Mouse (Mus musculus): ENCODE results near the gene Cd300lg.

The Cd300lg gene

DNA sequence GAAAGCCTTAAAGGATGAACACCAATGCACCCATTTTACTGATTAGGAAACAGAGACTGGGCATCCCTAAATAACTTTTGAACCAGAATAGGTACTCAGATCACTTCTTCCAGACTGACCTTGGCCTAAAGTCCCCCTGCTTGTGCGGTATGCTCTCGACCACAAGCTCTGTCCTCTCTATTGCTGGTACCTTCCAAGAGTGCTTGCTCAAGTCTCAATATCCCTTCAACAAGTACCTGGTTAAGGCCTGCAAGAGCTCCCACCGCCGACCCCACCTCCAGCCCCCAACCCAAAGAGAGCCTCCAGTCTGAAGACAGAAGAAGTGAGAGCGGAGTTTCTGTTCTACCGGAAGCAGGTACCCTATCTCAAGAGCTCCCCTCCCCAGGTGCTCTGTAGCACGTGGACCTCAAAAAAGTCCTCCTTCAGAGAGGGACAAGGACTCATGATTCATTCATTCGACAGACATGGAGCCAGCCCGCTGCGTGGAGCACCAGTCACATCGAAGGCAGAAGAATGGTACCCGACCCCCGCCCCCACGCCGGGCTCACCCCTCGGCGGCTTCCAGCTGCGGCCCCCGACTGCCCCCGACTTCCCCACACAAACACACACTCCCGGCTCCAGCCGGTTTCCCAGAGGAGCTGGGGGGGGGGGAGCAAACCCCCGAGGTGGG, 15.2 kb upstream of the Cd300lg start:
- DNase-seq (ENCODE audit: low spot score): no peak

DNA sequence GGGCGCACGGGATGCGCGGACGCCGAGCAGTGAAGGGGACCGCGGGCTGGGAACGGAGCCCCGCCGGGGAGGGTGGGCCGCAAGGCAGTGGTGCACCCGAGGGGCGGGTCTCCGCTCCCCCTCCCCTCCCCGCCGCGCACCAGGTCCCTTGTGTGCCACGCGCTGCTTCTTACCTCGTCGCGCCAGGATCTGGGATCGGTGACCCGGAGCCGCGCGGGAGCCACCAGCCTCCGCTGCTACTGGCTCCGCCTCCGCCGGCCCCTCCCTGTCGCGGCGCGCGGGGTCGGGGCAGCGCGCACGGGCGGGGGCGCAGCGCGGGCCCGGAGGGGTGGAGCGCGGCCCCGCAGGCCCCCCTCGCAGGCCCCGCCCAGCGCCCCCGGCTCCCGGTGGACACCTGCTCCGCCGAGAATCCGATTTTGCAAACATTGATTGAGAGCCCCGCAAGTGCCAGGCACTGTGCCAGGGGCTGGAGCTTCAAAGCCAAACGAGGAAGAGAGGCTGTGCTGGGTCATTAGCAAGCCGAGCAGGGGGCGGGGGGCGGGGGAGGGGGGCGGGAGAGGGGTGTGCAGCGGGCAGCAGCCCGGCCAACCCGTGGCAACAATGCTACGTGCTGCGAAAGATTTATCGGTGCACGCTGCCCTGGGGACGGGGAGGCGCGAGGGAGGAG, 14.5 kb upstream of the Cd300lg start:
- no peak for DNase-seq (ENCODE audit: low spot score)

DNA sequence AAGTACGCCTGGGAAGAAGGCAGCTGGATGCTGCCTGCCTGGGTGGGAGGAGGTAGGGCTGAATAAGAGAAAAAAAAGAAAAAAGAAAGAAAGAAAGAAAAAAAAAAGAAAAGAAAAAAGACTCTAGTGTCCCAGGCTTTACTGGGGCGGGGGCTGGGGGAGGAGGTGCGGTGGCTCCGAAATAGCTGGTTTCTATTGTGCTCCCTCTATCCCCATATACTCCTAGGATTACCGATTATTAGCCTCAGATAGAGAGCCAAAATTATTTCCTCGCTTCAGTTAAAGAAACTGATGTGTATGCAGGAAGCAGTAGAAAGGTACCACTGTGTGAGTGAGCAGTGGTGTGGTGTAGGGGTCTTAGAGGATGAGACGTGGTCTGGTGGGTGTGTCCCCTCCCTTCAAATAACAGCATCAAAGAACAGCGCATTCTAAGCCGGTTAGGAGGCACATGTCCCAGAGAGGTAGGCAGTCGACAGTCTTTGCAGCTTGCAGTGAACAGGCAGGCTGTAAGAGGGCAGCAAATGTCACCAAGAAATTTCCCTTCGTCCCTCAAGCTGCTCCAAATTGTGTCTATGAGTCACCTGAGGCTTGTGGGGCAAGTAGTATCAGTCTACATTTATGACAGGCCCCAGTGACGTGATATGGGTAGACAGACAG, 13.8 kb upstream of the Cd300lg start:
- no peak for DNase-seq (ENCODE audit: low spot score)

DNA sequence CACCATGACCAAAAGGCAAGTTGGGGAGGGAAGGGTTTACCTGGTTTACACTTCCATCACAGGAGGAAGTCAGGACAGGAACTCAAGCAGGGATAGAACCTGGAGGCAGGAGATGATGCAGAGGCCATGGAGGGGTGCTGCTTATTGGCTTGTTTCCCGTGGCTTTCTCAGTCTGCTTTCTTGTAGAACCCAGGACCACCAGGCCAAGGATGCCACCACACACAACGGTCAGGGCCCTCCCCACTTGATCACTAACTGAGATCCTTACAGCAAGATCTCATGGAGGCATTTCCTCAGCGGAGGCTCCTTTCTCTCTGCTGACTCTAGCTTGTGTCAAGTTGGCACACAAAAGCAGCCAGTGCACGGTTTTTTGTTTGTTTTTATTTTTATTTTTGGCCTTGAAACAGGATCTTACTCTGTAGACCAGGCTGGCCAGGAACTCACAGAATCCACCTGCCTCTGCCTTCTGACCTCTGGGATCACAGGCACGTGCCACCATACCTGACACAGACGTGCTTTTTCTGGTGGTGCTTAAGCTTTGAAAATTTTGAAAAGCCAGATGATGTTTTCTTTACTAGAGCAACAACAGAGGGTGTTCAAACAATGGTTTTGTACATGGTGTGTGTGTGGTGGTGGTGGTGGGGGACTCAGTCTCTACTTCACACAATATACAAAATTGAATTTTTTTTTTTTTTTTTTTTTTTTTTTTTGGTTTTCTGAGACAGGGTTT, 13.1 kb upstream of the Cd300lg start, which contains the start of gene Mpp3:
TSS of gene Mpp3 (minus strand) at position 375 of the 730 bp plus-strand sequence.
- DNase-seq (ENCODE audit: low spot score): no peak

DNA sequence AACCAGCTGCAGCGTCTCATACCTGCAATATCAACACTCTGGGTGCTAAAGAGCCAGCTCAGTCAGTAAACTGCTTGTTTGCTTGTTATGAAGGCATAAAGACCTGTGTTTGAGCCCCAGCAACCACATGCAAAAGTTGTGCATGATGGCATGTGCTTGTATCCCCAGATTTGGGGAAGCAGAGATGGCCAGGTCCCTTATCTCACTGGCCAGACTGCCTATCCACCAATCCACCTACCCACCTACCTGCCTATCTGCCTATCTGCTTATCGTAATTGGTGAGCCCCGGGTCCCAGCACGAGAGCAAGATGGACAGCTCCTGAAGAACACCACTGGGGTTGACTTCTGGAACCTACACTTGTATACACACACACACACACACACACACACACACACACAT, 12.0 kb upstream of the Cd300lg start:
- no peak for DNase-seq (ENCODE audit: low spot score)

DNA sequence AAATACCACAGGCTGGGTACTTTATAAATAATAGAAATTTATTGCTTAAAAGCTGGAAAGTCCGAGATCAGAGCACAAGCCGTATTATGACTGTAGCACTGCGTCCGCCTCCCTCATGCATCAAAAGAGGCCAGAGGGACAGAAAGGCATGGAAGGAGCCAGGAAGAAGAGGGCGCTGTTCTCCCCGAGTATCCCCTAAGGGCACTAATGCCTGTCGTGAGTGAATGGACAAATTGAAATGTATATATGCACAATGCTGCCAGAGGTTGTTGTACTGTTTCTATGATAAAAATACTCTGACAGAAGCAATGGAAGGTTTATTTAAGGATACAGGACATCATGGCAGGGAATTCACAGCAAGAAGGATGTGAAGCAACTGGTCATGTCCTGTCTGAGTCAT, 11.3 kb upstream of the Cd300lg start:
- no peak for DNase-seq (ENCODE audit: low spot score)

DNA sequence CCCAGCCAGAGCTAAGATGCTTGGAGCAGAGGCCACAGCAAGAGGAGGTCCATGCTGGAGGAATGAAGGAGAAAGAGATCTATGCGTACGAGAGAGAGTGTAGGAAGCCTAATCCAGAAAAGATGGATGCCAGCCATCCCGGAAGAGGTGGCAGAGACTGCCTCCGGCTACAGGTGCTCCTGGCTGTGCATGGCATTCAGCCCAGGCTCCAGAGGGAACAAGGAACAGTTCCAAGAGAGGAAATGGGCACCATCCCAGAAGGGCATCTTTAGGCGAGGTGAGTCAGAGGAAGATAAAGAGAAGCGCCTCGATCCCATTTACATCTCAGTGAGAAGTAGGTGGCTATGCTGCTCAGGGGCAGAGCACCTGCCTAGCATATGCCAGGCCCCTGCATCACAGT, 10.2 kb upstream of the Cd300lg start:
- DNase-seq (ENCODE audit: low spot score): no peak

DNA sequence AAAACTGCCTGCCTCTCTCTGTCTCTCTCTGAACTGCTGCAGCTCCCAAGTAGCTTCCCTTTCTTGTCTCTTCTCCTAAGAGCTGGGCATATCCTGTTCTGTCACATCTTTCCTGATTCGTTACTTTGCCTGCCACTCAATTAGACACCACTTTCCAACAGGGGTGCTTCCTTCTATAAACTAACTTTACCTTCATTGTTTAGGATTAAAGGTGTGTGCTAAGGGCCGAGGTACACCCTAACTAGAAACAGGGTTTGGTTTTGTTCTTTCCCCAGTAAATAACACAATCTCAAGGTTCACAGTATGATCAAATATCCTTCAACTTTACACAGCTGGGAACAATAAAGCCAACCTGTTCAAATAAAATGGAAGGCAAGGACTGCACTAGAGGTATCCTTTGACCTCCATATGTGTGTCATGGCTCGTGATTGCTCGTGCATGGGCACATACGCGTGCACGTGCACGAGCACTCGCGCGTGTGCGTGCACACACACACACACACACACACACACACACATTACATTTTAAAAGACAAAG, 8.2 kb upstream of the Cd300lg start:
- DNase-seq (ENCODE audit: low spot score): no peak

DNA sequence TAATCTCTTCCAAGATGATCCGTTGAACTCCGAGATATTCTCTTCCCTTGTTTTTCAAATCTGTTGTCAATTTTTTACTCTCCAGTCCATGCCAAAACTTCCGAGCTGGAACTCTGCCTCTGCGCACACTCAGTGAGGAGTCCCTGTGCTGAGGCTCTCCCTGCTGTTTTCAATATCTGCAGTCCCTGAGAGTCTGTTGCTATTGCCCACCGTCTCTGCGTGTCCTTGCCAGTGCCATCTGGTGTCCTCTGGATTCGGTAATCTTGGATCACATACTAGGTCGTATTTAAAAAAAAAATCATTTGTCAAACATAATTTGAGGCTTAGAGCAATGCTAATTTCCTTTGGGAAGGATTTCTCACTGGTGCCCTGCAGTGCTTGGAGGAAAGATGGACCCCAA, 6.4 kb upstream of the Cd300lg start:
- DNase-seq (ENCODE audit: low spot score): no peak

DNA sequence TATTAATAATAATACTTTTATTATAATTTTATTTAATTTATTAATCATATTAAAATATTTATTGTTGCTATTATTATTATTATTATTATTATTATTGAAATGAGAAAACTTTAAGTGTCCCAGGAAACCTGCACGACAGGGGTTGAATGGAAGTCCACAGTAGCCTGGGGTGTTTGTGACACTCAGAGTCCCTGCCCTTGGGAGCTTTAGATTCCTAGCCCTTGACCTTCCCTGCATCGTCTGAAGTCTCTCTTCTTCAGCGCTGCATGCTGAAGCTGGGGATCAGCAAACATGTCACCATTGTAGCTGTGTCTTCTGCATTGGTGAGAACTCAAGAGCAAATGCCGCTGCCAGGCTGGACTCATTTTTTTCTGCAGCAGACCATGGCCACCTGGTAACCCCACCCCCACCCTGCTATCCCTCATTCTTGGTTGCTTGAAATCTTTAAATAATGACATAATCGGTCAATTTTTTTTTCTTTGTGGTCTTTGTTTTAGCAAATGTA, 5.8 kb upstream of the Cd300lg start:
- DNase-seq (ENCODE audit: low spot score): no peak

DNA sequence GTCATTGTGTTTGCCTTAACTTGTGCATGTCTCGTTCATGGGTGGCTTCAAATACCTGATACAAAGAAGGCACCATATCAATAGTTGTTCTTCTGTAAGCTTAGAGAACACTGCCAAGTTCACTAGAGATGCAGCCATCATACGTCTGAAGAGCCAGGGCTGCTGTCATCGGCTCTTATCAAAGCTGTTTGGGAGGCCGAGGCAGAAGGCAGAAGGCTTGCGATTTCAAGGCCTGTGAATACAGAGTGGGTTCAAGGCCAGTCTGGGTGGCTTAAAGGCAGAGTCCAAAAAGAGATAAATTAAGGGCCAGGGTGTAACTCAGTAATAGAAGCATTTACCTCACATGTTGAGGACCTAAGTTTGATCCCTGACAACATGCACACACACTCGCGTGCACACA, 5.0 kb upstream of the Cd300lg start:
- no peak for DNase-seq (ENCODE audit: low spot score)

DNA sequence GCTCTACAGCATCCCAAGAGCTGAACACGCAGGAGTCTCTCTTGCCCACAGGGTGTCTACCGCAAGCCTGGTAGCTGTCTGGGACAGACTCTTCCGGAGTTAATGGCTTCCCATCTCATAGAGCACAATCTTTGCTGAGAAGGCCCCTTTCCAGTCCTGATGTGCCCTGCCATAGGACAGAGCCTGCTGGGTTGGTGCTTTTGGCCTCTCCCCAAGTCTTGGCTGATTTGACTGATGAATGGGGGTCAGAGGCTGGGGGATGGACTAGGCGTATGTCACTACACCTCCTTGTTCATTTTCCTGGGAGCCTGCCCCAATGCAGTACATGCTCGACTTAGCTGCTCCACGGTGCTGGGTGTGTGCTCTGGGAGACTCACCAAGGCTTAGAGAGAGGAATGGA, 3.5 kb upstream of the Cd300lg start:
- no peak for DNase-seq (ENCODE audit: low spot score)

DNA sequence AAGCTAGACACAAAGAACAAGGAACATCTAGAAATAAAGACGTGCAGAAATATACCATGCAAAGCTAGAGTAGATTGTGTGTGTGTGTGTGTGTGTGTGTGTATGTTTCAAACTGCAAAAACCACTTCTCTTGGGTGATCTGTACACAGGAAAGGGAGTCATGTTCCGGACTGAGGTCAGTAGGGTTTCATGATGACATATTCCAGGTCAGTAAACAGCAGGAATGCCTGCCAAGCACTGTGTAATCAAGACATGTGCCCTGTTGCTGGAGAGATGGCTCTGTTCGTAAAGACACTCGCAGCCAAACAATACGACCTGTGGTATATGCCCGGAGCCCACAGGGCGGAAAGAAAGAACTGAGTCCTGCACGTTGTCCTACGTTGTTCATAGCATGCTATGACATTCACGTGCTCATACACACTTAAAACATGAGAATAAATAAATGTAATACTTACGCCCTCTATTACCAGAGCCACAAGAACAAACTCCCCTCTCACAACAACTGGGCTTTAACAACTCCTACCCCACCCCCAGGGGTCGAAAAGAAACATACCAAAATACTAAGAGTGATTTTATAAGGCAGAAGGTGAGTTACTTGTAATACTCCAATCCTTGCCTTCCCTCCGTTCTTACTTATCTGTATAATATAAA, 1.7 kb upstream of the Cd300lg start:
- DNase-seq (ENCODE audit: low spot score): no peak

DNA sequence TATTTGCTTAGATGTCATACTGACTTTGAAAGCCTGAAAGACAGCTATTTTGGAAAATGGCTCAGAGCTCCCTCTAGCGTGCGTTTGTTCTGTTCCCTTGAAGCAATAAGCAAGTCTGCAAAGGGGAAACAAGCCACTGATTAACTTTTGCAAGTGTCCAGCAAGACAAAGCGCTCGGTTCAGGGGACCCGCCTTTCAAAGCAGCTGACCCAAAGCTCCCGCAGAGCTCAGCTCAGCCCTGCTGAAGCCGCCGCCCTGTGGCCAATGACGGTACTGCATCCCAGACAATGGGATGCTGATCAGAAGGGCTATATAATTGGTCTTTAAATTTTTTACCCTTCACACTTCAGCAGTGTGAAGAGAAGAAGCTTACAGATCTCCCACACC, 1.2 kb upstream of the Cd300lg start:
- DNase-seq (ENCODE audit: low spot score): no peak

DNA sequence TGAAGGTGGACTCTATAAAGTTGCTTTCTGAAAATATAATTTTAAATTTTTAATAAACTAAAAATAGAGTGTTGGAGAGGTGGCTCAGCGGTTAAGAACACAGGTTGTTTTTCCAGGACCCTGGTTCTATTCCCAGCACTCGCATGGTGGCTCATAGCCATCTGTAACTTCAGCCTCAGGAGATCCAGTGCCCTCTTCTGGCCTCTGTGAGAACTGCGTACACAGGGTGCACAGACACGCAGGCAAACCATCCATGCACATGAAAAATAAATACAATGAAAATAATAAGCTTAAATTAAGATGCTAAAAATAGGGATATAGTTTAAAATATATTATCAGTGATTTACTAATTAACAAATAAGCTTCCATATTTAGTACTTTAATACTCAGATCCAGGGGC, 663 bp upstream of the Cd300lg start:
- DNase-seq (ENCODE audit: low spot score): no peak

DNA sequence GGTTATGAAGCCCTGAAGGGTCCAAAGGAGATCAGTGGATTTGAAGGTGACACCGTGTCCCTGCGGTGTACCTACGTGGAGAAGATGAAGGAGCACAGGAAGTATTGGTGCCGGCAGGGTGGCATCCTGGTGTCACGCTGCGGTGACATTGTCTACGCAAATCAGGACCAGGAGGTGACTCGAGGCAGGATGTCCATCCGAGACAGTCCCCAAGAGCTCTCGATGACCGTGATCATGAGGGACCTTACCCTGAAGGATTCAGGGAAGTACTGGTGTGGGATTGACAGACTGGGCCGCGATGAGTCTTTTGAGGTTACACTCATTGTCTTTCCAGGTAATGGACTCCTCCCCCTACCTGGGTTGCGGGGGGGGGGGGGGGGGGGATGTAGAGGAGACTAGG, 1.7 kb downstream of the Cd300lg start:
- DNase-seq (ENCODE audit: low spot score): no peak

DNA sequence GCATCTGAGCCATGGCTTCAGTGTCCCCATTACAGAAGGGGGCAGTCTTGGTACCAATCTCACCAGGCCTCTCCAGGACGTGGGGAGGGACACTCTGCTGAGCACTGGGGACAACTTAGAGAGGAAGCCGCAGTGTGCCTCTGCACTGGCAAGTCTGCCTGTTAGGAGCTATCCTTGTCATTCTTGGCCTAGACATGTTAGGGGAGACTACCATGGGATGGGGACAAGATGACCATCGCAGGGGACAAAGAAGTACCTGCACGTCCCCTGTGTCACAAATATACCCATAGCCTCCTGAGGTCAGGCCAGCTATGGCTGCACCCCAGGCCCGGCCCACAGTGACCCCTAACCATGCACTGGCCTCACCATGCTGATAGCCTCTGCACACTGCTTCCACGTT, 2.1 kb downstream of the Cd300lg start:
- DNase-seq (ENCODE audit: low spot score): no peak

DNA sequence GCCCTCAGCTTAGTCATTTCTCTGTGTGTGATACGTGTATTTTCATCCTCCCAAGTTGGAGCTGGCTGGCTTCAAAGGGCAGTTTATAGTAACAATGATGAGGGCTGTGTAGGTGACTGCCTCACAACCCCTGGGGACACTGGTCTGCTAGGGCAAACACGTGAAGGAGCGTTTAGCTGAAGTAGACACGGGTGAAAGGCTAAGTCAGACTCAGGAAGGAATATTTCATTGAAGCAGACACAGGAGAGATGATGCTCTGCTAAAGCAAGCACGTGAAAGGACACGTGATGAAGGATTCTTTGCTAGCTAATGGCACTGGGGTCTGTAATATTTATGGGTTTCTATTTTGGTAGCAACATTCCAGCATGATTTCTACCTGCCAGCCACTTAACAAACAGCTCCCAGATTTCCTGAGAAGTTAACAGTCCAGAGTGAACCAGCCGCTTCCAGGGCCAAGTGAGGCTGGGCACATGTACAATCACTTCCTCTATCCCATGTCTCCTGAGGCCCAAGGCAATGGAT, 3.4 kb downstream of the Cd300lg start:
- DNase-seq (ENCODE audit: low spot score): no peak

DNA sequence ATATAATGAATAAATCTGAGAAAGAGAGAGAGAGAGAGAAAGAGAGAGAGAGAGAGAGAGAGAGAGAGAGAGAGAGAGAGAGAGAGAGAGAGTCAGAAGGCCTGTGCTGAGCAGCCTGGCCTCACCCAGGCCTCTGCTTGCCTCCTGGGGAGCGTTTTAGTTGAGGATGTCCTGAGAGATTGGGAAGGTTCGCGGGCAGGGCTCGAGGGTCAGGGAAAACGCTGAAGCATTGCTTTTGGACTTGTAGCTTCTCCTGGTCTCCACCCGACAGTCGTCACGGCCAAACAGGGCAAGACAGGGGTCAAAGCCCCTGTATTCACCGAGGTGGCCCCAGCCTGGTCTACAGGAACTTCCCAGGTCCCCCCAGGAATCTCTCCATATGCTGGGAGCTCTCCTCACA, 5.3 kb downstream of the Cd300lg start:
- DNase-seq (ENCODE audit: low spot score): no peak

DNA sequence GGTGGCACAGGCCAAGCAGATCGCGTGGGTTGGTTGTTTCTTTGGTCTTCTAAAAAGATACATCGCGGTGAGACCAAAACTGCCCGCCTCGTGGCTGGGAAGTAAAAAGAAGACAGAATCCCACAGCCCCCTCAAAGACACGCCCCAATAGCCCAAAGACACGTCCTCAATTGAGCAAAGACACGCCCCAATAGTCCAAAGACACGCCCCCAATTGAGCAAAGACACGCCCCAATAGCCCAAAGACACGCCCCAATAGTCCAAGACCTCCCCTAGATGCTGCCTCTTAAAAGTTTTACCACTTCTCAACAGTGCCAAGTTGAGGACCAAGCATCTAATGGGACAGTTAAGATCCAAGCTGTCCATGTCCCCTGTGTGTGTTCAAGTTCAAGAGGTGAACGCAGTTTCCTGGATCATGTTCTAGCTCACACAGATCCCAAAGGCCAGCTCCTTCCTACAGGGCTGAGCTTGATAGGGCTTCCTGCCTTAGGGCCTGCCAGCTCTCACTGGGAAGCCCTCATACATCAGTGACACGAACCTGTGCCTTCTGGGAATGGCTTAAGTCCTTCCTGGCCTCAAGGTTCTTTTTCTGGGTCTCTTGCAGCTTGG, 8.7 kb downstream of the Cd300lg start:
- DNase-seq (ENCODE audit: low spot score): no peak

DNA sequence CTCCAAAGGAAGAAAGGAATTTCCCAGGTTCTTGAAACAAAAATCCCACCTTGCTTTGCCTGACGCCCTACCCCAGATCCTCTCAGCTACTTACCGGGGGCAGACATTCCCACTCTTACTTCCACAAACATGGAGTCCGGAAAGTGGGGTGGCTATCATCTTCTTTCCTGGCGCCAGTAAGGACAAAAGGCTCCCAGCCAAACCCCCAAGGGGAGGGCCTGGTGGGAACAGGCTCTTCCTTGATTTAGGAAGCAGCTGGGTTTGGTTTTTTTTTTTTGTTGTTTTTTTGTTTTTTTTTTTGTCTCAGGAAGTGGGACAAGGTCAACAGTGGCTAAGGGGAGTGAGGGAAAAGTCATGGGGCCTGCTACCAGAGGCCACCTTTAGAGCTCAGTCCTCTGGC, 10.2 kb downstream of the Cd300lg start:
- no peak for DNase-seq (ENCODE audit: low spot score)
